Mouse (Mus musculus): Measurements from ENCODE around the gene Atf5. TPM values are rescaled to one million over a fixed set of nuclear protein-coding genes. Genes with fewer than 3 reads are reported as not detected.

Gene Atf5
- total and polyA plus RNA-seq, 2 experiments from 2014 or later = 4.4 to 15.8 TPM

DNA sequence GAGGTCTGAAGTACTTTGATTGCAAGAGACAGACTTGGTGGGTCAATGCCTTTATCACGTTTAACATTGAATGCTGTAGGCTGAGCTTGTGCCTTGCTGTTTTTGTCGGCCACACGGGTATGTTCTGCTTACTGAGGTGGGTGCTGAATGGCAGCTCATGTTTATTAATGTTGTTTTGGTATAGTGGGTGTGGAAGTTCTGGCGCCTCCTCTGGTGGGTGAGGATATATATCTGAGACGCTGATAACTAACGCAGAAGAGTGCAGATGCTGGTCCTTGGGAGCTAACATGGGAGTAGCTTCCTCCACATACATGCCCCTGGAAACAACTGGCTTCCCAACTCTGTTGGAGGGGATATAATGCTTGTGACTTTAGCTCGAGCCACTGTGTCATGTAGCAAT is 7.0 kb upstream of the Atf5 start:
- Histone ChIP-seq H3K4me1 (ENCODE audit: insufficient read depth, low read length) (peaks cover 8% of the 10 kb centered on the region), H3K4me3 (ENCODE audit: low read length) (no peak overlapping the region), H3K4me2 (ENCODE audit: low read depth, low read length) (no peak overlapping the region), H3K9ac (replicated peaks; ENCODE audit: low read length) (no peak overlapping the region), H3K27ac (no peak overlapping the region), H3K9me3 (ENCODE audit: low read length) (no peaks in the 10 kb centered on the region), H3K36me3 (ENCODE audit: insufficient read depth, low read length) (no peaks in the 10 kb centered on the region; the same call in 1 of the 2 replicates), H3K27me3 (ENCODE audit: insufficient read depth, low read length) (no peaks in the 10 kb centered on the region)
- no peak for DNase-seq (ENCODE audit: low spot score)
- peak; percentile 53 for TF ChIP-seq CTCF (IDR thresholded peaks at IDR 0.05; ENCODE audit: low read depth)
- 36% methylated on average over 7 of the region's 7 CpGs for WGBS
- ATAC-seq = no peak

GRCm38 (mm10) chr7:44821666-44822448 is 5.4 kb upstream of the Atf5 start:
- H3K9ac ChIP-seq (replicated peaks; ENCODE audit: low read length) = no peak overlapping the region
- no peaks in the 10 kb centered on the region for H3K27me3 ChIP-seq (ENCODE audit: insufficient read depth, low read length)
- no peaks in the 10 kb centered on the region for H3K9me3 ChIP-seq (ENCODE audit: low read length)
- no peaks in the 10 kb centered on the region for H3K36me3 ChIP-seq (ENCODE audit: insufficient read depth, low read length)
- TF ChIP-seq CTCF (IDR thresholded peaks at IDR 0.05; ENCODE audit: low read depth) = peak; percentile 7; the same call in 1 of the 2 replicates
- no peak for ATAC-seq
- peaks cover 21% of the 10 kb centered on the region for H3K4me1 ChIP-seq (ENCODE audit: insufficient read depth, low read length)
- no peak overlapping the region for H3K4me2 ChIP-seq (ENCODE audit: low read depth, low read length)
- H3K4me3 ChIP-seq (ENCODE audit: low read length) = no peak overlapping the region
- 89% methylated on average over 7 of the region's 7 CpGs for WGBS
- H3K27ac ChIP-seq = no peak overlapping the region
- DNase-seq (ENCODE audit: low spot score) = no peak

DNA sequence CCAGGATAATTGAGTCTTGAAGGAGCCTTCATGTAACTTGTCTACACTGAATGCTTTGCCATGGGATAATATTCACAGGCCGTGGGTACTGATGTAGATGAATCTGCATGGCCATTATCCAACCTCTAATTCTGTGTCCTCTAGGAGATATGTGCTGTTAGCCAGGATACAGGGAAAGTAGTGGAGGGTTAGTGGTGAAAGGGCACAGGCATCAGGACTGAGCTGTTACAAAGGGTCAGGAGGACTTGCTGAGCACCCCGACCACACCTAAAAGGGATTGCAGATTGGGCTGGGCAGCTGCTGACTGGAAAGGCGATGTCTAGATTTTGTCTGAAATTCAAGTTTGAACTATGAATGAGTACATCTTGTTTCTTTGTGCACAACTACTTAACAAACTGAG is 4.1 kb upstream of the Atf5 start:
- no peak overlapping the region for H3K9ac ChIP-seq (replicated peaks; ENCODE audit: low read length)
- ATAC-seq = no peak
- no peak for TF ChIP-seq CTCF (IDR thresholded peaks at IDR 0.05; ENCODE audit: low read depth)
- H3K27me3 ChIP-seq (ENCODE audit: insufficient read depth, low read length) = no peaks in the 10 kb centered on the region
- H3K4me2 ChIP-seq (ENCODE audit: low read depth, low read length) = no peak overlapping the region
- DNase-seq (ENCODE audit: low spot score) = no peak
- H3K4me1 ChIP-seq (ENCODE audit: insufficient read depth, low read length) = peaks cover 21% of the 10 kb centered on the region
- no peak overlapping the region for H3K4me3 ChIP-seq (ENCODE audit: low read length)
- no peaks in the 10 kb centered on the region for H3K36me3 ChIP-seq (ENCODE audit: insufficient read depth, low read length)
- H3K27ac ChIP-seq = no peak overlapping the region
- H3K9me3 ChIP-seq (ENCODE audit: low read length) = no peaks in the 10 kb centered on the region
- WGBS = 80% methylated on average over 3 of the region's 3 CpGs

DNA sequence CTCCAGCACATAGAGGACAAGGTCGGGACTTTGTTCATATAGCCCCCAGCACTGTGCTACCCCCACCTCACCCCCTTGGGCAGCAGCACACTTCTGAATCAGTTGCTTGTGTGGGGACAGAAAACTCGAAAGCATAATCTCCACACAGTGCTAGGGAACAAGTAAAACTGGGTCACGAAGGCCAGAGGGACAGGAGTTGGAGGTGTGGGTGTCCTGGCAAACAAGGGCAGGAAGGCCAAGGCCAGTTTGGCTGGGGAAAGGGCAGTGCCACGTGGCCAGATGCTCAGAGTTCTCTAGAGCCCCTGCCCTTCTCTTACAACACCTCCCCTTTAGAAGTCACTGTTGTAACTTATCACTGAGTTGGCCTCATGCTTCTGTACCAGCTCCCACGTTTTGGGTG is 3.4 kb upstream of the Atf5 start:
- no peak for DNase-seq (ENCODE audit: low spot score)
- ATAC-seq = no peak
- Histone ChIP-seq H3K27me3 (ENCODE audit: insufficient read depth, low read length) (no peaks in the 10 kb centered on the region), H3K27ac (no peak overlapping the region), H3K4me1 (ENCODE audit: insufficient read depth, low read length) (peaks cover 23% of the 10 kb centered on the region), H3K4me2 (ENCODE audit: low read depth, low read length) (no peak overlapping the region), H3K9me3 (ENCODE audit: low read length) (no peaks in the 10 kb centered on the region), H3K36me3 (ENCODE audit: insufficient read depth, low read length) (no peaks in the 10 kb centered on the region), H3K9ac (replicated peaks; ENCODE audit: low read length) (no peak overlapping the region), H3K4me3 (ENCODE audit: low read length) (no peak overlapping the region)
- WGBS = 70% methylated on average over 5 of the region's 5 CpGs
- TF ChIP-seq CTCF (IDR thresholded peaks at IDR 0.05; ENCODE audit: low read depth) = no peak

GRCm38 (mm10) chr7:44819391-44819790 is 2.9 kb upstream of the Atf5 start:
- Histone ChIP-seq H3K9ac (replicated peaks; ENCODE audit: low read length) (peak overlapping the region; percentile 37), H3K36me3 (ENCODE audit: insufficient read depth, low read length) (no peaks in the 10 kb centered on the region), H3K27me3 (ENCODE audit: insufficient read depth, low read length) (no peaks in the 10 kb centered on the region), H3K27ac (0 out of 2 replicates have a peak overlapping the region, but pooled peaks have one; percentile 20), H3K4me2 (ENCODE audit: low read depth, low read length) (peak overlapping the region; percentile 87), H3K9me3 (ENCODE audit: low read length) (no peaks in the 10 kb centered on the region), H3K4me1 (ENCODE audit: insufficient read depth, low read length) (peaks cover 23% of the 10 kb centered on the region), H3K4me3 (ENCODE audit: low read length) (no peak overlapping the region)
- WGBS = 85% methylated on average over 2 of the region's 2 CpGs
- no peak for DNase-seq (ENCODE audit: low spot score)
- no peak for ATAC-seq
- TF ChIP-seq CTCF (IDR thresholded peaks at IDR 0.05; ENCODE audit: low read depth) = no peak

- peaks cover 23% of the 10 kb centered on the region for H3K4me1 ChIP-seq (ENCODE audit: insufficient read depth, low read length)
- WGBS = 35% methylated on average over 6 of the region's 6 CpGs
Measured at GRCm38 (mm10) chr7:44818751-44819235, 2.3 kb upstream of the Atf5 start.

GRCm38 (mm10) chr7:44818164-44818563 is 1.7 kb upstream of the Atf5 start:
- 13% methylated on average over 2 of the region's 2 CpGs for WGBS
- H3K36me3 ChIP-seq (ENCODE audit: insufficient read depth, low read length) = no peaks in the 10 kb centered on the region
- H3K4me3 ChIP-seq (ENCODE audit: low read length) = peak overlapping the region; percentile 85
- ATAC-seq = no peak
- peak; percentile 31 for DNase-seq (ENCODE audit: low spot score)
- peak overlapping the region; percentile 93; the same call in 1 of the 2 replicates for H3K9ac ChIP-seq (replicated peaks; ENCODE audit: low read length)
- H3K4me1 ChIP-seq (ENCODE audit: insufficient read depth, low read length) = peaks cover 23% of the 10 kb centered on the region
- no peak overlapping the region for H3K27ac ChIP-seq
- TF ChIP-seq CTCF (IDR thresholded peaks at IDR 0.05; ENCODE audit: low read depth) = peak; percentile 57
- H3K4me2 ChIP-seq (ENCODE audit: low read depth, low read length) = peak overlapping the region; percentile 87
- no peaks in the 10 kb centered on the region for H3K27me3 ChIP-seq (ENCODE audit: insufficient read depth, low read length)
- no peaks in the 10 kb centered on the region for H3K9me3 ChIP-seq (ENCODE audit: low read length)

More at GRCm38 (mm10) chr7:44818751-44819235, 2.3 kb upstream of the Atf5 start:
- no peaks in the 10 kb centered on the region for H3K27me3 ChIP-seq (ENCODE audit: insufficient read depth, low read length)
- peak overlapping the region; percentile 37 for H3K9ac ChIP-seq (replicated peaks; ENCODE audit: low read length)
- TF ChIP-seq CTCF (IDR thresholded peaks at IDR 0.05; ENCODE audit: low read depth) = no peak
- no peaks in the 10 kb centered on the region for H3K9me3 ChIP-seq (ENCODE audit: low read length)
- 0 out of 2 replicates have a peak overlapping the region, but pooled peaks have one; percentile 20 for H3K27ac ChIP-seq
- no peaks in the 10 kb centered on the region for H3K36me3 ChIP-seq (ENCODE audit: insufficient read depth, low read length)
- peak overlapping the region; percentile 87 for H3K4me2 ChIP-seq (ENCODE audit: low read depth, low read length)
- H3K4me3 ChIP-seq (ENCODE audit: low read length) = peak overlapping the region; percentile 85; the same call in 1 of the 2 replicates
- DNase-seq (ENCODE audit: low spot score) = peak; percentile 42
- ATAC-seq = no peak

All from hindbrain, postnatal 0 days (tissue).